Mouse (Mus musculus): ENCODE measurements around the gene Ppcdc.

DNA sequence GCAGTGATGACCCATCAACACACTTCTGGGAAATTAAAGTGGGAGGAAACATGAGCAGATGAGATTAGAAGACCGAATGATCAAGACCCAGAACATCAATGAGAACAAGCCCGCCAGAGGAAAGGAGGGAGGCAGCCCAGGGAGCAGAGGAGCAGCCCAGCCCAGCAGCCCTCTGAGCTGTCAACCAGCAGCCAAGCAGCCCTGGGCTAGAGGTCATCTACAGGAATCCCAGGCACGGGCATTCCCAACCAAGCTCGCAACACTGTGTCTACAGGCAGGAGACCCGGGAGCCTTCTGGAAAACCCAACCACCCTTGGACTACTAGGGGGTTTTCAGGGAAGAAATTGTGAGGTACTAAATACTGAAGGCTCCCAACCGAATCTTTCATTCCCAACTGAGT is 15.9 kb downstream of the Ppcdc start:
- TF ChIP-seq POLR2A (IDR thresholded peaks at IDR 0.05; ENCODE audit: low read depth, low read length) = no peak
- TF ChIP-seq EP300 (IDR thresholded peaks at IDR 0.05; ENCODE audit: low read length) = no peak
- no peak for TF ChIP-seq E2F4 (IDR thresholded peaks at IDR 0.05; ENCODE audit: insufficient replicate concordance, low read depth, low read length)
- TF ChIP-seq CTCF (conservative IDR thresholded peaks at IDR 0.05 in 1 of 2, IDR thresholded peaks at IDR 0.05 in 1 of 2; ENCODE audit: low read depth in 2 of 2, low read length in 2 of 2) = no peak
- no peak for TF ChIP-seq ZNF384 (IDR thresholded peaks at IDR 0.05; ENCODE audit: low read depth, low read length)
- TF ChIP-seq ETS1 (conservative IDR thresholded peaks at IDR 0.05; ENCODE audit: low read depth, low read length) = no peak
- no peak for TF ChIP-seq NELFE (IDR thresholded peaks at IDR 0.05; ENCODE audit: low read depth, low read length)
- no peak for TF ChIP-seq RCOR1 (conservative IDR thresholded peaks at IDR 0.05; ENCODE audit: low read depth, low read length)
- TF ChIP-seq GABPA (IDR thresholded peaks at IDR 0.05; ENCODE audit: insufficient replicate concordance, low read depth, low read length) = no peak
- no peak for TF ChIP-seq ELF1 (IDR thresholded peaks at IDR 0.05; ENCODE audit: low read depth, low read length)
- no peak for TF ChIP-seq MAFK (IDR thresholded peaks at IDR 0.05; ENCODE audit: insufficient replicate concordance, low read length)
- TF ChIP-seq CHD1 (IDR thresholded peaks at IDR 0.05; ENCODE audit: low read depth, low read length) = no peak
- TF ChIP-seq MYC (IDR thresholded peaks at IDR 0.05; ENCODE audit: low read depth, low read length) = no peak
